Comparison of ENCODE assay signal across 7 mouse cellular contexts in genomic region chr10:59880029-59880386, GRCm38 (mm10). TPM values are rescaled to one million over a fixed set of nuclear protein-coding genes. Genes with fewer than 3 reads are reported as not detected.
DNase-seq lines count a peak whose midpoint lies in the region; ATAC-seq and TF ChIP-seq lines count a peak whose summit lies in the region.

No protein-coding gene starts in this region.

- H3K9me3 ChIP-seq in forebrain, embryonic 12.5 days: no peaks in the 10 kb centered on the region
- H3K9me3 ChIP-seq in liver, embryonic 14.5 days (ENCODE audit: control insufficient read depth, low read length): no peaks in the 10 kb centered on the region

- peak overlapping the region; percentile 93 for H3K9ac ChIP-seq in forebrain, embryonic 12.5 days
- peak overlapping the region; percentile 100 for H3K9ac ChIP-seq in liver, embryonic 14.5 days (replicated peaks)

- no peak for TF ChIP-seq EP300 in liver, embryonic 14.5 days (IDR thresholded peaks at IDR 0.05; ENCODE audit: low read depth)

- peak overlapping the region; percentile 98 for H3K4me3 ChIP-seq in testis, adult 2 months (ENCODE audit: control insufficient read depth, low read depth, low read length)
- H3K4me3 ChIP-seq in forebrain, embryonic 12.5 days (replicated peaks): peak overlapping the region; percentile 83
- H3K4me3 ChIP-seq in liver, embryonic 14.5 days (ENCODE audit: insufficient read depth in 1 of 2, low read depth in 2 of 2, low read length in 2 of 2): peak overlapping the region; percentile 95 to 99

- H3K27ac ChIP-seq in testis, adult 2 months (ENCODE audit: control insufficient read depth, insufficient read depth, low read depth, low read length): peak overlapping the region; percentile 99
- peak overlapping the region; percentile 100 for H3K27ac ChIP-seq in forebrain, embryonic 12.5 days
- H3K27ac ChIP-seq in liver, embryonic 14.5 days: peak overlapping the region; percentile 99

- no peak for TF ChIP-seq CTCF in testis, adult 2 months (IDR thresholded peaks at IDR 0.05; ENCODE audit: control insufficient read depth, insufficient read depth, insufficient replicate concordance, low read depth, low read length)
- no peak for TF ChIP-seq CTCF in liver, embryonic 14.5 days (IDR thresholded peaks at IDR 0.05; ENCODE audit: low read depth)

- peak overlapping the region; percentile 76 for H3K4me2 ChIP-seq in forebrain, embryonic 12.5 days
- H3K4me2 ChIP-seq in liver, embryonic 14.5 days (ENCODE audit: low read depth): peak overlapping the region; percentile 93

- peak; percentile 69 for ATAC-seq in forebrain, embryonic 12.5 days (ENCODE audit: low FRiP score)
- peak; percentile 40; the same call in 1 of the 2 replicates for ATAC-seq in liver, embryonic 14.5 days (ENCODE audit: insufficient read depth)

- H3K27me3 ChIP-seq in testis, adult 2 months (ENCODE audit: control insufficient read depth, insufficient read depth, low read length): no peaks in the 10 kb centered on the region
- no peaks in the 10 kb centered on the region for H3K27me3 ChIP-seq in forebrain, embryonic 12.5 days
- H3K27me3 ChIP-seq in liver, embryonic 14.5 days (ENCODE audit: control insufficient read depth, insufficient read depth, low read length): no peaks in the 10 kb centered on the region

- H3K36me3 ChIP-seq in testis, adult 2 months (ENCODE audit: control insufficient read depth, insufficient read depth, low read length): no peaks in the 10 kb centered on the region
- H3K36me3 ChIP-seq in forebrain, embryonic 12.5 days (replicated peaks): peaks cover 13% of the 10 kb centered on the region
- no peaks in the 10 kb centered on the region; the same call in 1 of the 2 replicates for H3K36me3 ChIP-seq in liver, embryonic 14.5 days (replicated peaks; ENCODE audit: control insufficient read depth, insufficient read depth, low read depth)

- DNase-seq in testis, postnatal 14 days (ENCODE audit: low spot score): no peak
- DNase-seq in liver, embryonic 14.5 days (ENCODE audit: low read depth in 3 of 3, low spot score in 3 of 3): peak in 2 of 3 experiments; percentile 51 to 61
- DNase-seq in retina, postnatal 1 day: no peak
- no peak for DNase-seq in embryo, embryonic 9.5 days (ENCODE audit: extremely low spot score)
- DNase-seq in layer of hippocampus, adult 11-12 months (ENCODE audit: low spot score): no peak

- peaks cover 4% of the 10 kb centered on the region for H3K4me1 ChIP-seq in testis, adult 2 months (ENCODE audit: control insufficient read depth, insufficient read depth, low read length)
- peaks cover 17% of the 10 kb centered on the region for H3K4me1 ChIP-seq in forebrain, embryonic 12.5 days
- H3K4me1 ChIP-seq in liver, embryonic 14.5 days (replicated peaks; ENCODE audit: control insufficient read depth in 2 of 2, insufficient read depth in 2 of 2, low read length in 1 of 2): peaks cover 42 to 49% of the 10 kb centered on the region in 2 experiments

- WGBS in forebrain, embryonic 12.5 days: 1% methylated on average over 13 of the region's 13 CpGs
- WGBS in liver, embryonic 14.5 days (ENCODE audit: insufficient replicate concordance): under 1% methylated on average over 13 of the region's 13 CpGs

- no peak for TF ChIP-seq POLR2A in testis, adult 2 months (IDR thresholded peaks at IDR 0.05; ENCODE audit: control insufficient read depth, low read depth, low read length)

RNA-seq across cellular contexts. Expression of gene Dnajb12, which starts 0.7 kb away (rescaled TPM):
- polyA plus RNA-seq in testis, adult 2 months (2012; rRNA removed): 47.0 and 47.7 TPM in 2 replicates
- polyA plus RNA-seq in forebrain, embryonic 12.5 days (2016; fragmentation: Nextera tagmentation; extraction: Ambion mirVana): 21.2 and 22.7 TPM in 2 replicates
- 9.5 and 12.4 TPM in 2 replicates for polyA plus RNA-seq in liver, embryonic 14.5 days (2012; rRNA removed)
- polyA plus RNA-seq in liver, embryonic 14.5 days (2014; fragmentation: Nextera tagmentation; extraction: Ambion mirVana): 12.0 and 15.6 TPM in 2 replicates

Comparison
In these comparisons a context has a peak if more than half of its experiments do, and no peak if none do; other contexts are left out.
1. DNase-seq: peak in liver, embryonic 14.5 days (2 of 3); none in testis, postnatal 14 days (single experiment), retina, postnatal 1 day (single experiment), embryo, embryonic 9.5 days (single experiment) and layer of hippocampus, adult 11-12 months (single experiment).
2. Peak in every context shown above with its lines, with median percentiles within 50 percentile points of each other: H3K27ac ChIP-seq and H3K4me3 ChIP-seq.